Mouse (Mus musculus) lung, adult 2 months (tissue): ENCODE measurements at regions not wholly inside any gene's neighbourhood (a gene's known extent, or its start where the extent isn't known, plus 50 kb on each side); places are given as distances from the start of the nearest gene placed in this dataset.

ENCODE experiments used
- CTCF ChIP-seq: fragments of 200-500 bp; IDR thresholded peaks from 2 replicates; pipeline ENCODE4 v1.5.1; 2011; ENCODE audit warnings: mild to moderate bottlenecking, low read length, control low read depth; ENCODE audit not compliant: insufficient read depth
- POLR2A ChIP-seq: fragments of 200-500 bp; IDR thresholded peaks from 2 replicates; pipeline ENCODE4 v1.6.1; 2011; ENCODE audit warnings: low read depth, mild to moderate bottlenecking, control low read depth, low read length, borderline replicate concordance; ENCODE audit errors: extremely low read depth

DNA sequence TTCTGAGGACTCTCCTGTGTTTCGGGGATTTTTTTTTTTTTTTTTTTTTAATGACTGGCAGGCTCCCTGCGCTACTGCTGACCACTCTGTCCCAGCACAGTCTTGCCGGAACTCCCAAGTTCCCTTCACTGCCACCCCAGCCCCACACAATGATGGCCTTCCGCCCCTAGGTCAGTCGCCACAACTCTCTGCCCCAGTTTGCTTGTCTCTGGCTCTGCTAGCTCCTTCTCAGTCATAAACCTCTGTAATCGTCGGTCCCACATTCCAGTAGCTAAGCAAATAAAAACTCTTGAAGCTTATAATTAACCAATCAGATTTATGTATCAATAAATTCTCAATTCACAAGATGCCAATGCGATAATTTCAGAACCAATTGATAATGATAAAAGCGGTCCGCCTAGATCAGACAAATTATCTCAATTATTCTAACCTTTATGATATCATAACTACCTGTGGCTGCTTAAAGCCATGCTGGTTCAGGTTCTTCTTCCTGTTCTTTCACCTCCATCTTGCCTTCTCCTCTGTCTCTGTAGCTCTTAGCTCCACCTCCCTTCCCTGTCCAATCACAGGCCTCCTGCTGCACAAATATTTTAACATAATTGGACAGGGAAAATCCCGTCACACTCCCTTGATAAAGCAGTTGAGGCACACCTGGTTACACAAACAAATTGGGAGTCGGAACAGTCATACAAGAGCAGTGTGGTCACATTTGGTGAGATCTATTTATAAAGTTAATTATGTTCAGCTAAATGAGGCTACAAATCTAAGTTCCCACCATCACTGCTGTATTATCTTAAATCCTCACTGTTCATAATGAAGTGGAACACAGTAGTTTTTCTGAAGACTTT lies 135.2 kb upstream of the Tars start:
- TF ChIP-seq CTCF = no peak
- TF ChIP-seq POLR2A = no peak
